Comparison of ENCODE assay signal across 8 mouse cellular contexts in genomic region chr1:162477246-162478209, GRCm38 (mm10). TPM values are rescaled to one million over a fixed set of nuclear protein-coding genes. Genes with fewer than 3 reads are reported as not detected.
DNase-seq lines count a peak whose midpoint lies in the region; ATAC-seq and TF ChIP-seq lines count a peak whose summit lies in the region.

TSS of gene Dnm3 (minus strand) at chr1:162478034.

- H3K27ac ChIP-seq in ES-E14 (ENCODE audit: insufficient read depth, low read depth, low read length, poor library complexity, severe bottlenecking) = no peak within 1 kb of the TSS
- H3K27ac ChIP-seq in cerebellum, adult 2 months (ENCODE audit: insufficient read depth, low read length) = peak within 1 kb of the TSS; percentile 53
- peak within 1 kb of the TSS; percentile 72 for H3K27ac ChIP-seq in forebrain, postnatal 0 days (ENCODE audit: low read depth, low read length)
- peak within 1 kb of the TSS; percentile 23; the same call in 1 of the 2 replicates for H3K27ac ChIP-seq in olfactory bulb, adult 2 months (ENCODE audit: insufficient read depth, low read depth, low read length)

- intact Hi-C loops in heart, postnatal 36 days (cut with DNase I) = loop anchor here (5.0 to 10.0 kb wide), 2 partner anchors 85 to 123 kb away; no protein-coding TSS in a partner anchor

- TF ChIP-seq CTCF in cerebellum, adult 2 months (IDR thresholded peaks at IDR 0.05; ENCODE audit: borderline replicate concordance, insufficient read depth, low read depth, low read length) = peak; percentile 62; the same call in 1 of the 2 replicates
- TF ChIP-seq CTCF in forebrain, postnatal 0 days (IDR thresholded peaks at IDR 0.05; ENCODE audit: low read depth) = peak; percentile 55
- TF ChIP-seq CTCF in olfactory bulb, adult 2 months (IDR thresholded peaks at IDR 0.05; ENCODE audit: insufficient read depth, low read depth, low read length) = no peak

- H3K4me1 ChIP-seq in ES-E14 (ENCODE audit: control insufficient read depth in 2 of 2, insufficient read depth in 2 of 2, low read length in 2 of 2, poor library complexity in 1 of 2) = no peaks in the 10 kb centered on the region
- no peaks in the 10 kb centered on the region for H3K4me1 ChIP-seq in cerebellum, adult 2 months (ENCODE audit: control insufficient read depth, insufficient read depth, low read length)
- H3K4me1 ChIP-seq in forebrain, postnatal 0 days (ENCODE audit: insufficient read depth) = peaks cover 10% of the 10 kb centered on the region
- H3K4me1 ChIP-seq in olfactory bulb, adult 2 months (ENCODE audit: control insufficient read depth, insufficient read depth, low read length) = peaks cover 5% of the 10 kb centered on the region

- H3K27me3 ChIP-seq in cerebellum, adult 2 months (ENCODE audit: control insufficient read depth, insufficient read depth, low read length) = no peaks in the 10 kb centered on the region; the same call in 1 of the 2 replicates
- no peaks in the 10 kb centered on the region for H3K27me3 ChIP-seq in forebrain, postnatal 0 days (ENCODE audit: insufficient read depth, low read length)

- H3K9ac ChIP-seq in ES-E14 (ENCODE audit: insufficient read depth, low read depth, low read length, poor library complexity, severe bottlenecking) = peak within 1 kb of the TSS; percentile 11; the same call in 1 of the 2 replicates
- H3K9ac ChIP-seq in forebrain, postnatal 0 days = peak within 1 kb of the TSS; percentile 79

- peak within 1 kb of the TSS; percentile 74 to 80 for H3K4me3 ChIP-seq in ES-E14 (ENCODE audit: insufficient read depth in 1 of 2, low read depth in 1 of 2, low read length in 2 of 2, poor library complexity in 1 of 2, severe bottlenecking in 1 of 2)
- peak within 1 kb of the TSS; percentile 69 for H3K4me3 ChIP-seq in cerebellum, adult 2 months (replicated peaks; ENCODE audit: insufficient read depth, low read depth, low read length)
- H3K4me3 ChIP-seq in forebrain, postnatal 0 days (ENCODE audit: low read depth, low read length) = peak within 1 kb of the TSS; percentile 93
- H3K4me3 ChIP-seq in olfactory bulb, adult 2 months (ENCODE audit: insufficient read depth, low read depth, low read length) = peak within 1 kb of the TSS; percentile 75

- no peaks in the 10 kb centered on the region for H3K9me3 ChIP-seq in ES-E14 (ENCODE audit: control insufficient read depth, insufficient read depth, low read depth, low read length)
- no peaks in the 10 kb centered on the region for H3K9me3 ChIP-seq in forebrain, postnatal 0 days (ENCODE audit: low read length)

- TF ChIP-seq POLR2A in cerebellum, adult 2 months (IDR thresholded peaks at IDR 0.05; ENCODE audit: borderline replicate concordance, insufficient read depth, low read length) = peak; percentile 99
- peak; percentile 85 for TF ChIP-seq POLR2A in olfactory bulb, adult 2 months (IDR thresholded peaks at IDR 0.05; ENCODE audit: insufficient read depth, low read depth, low read length)

- peak; percentile 97 for ATAC-seq in forebrain, postnatal 0 days

- no peaks in the 10 kb centered on the region for H3K36me3 ChIP-seq in ES-E14 (ENCODE audit: control insufficient read depth, insufficient read depth, low read length, poor library complexity, severe bottlenecking)
- H3K36me3 ChIP-seq in forebrain, postnatal 0 days (ENCODE audit: insufficient read depth) = no peaks in the 10 kb centered on the region

- peak; percentile 90 for DNase-seq in ES-E14 (ENCODE audit: low read depth, low spot score)
- DNase-seq in cerebellum, adult 2 months = peak; percentile 95 to 96
- peak; percentile 94 for DNase-seq in forebrain, postnatal 0 days
- DNase-seq in heart, postnatal 36 days = peak; percentile 85 to 86
- DNase-seq in layer of hippocampus, adult 18-20 months (ENCODE audit: low spot score in 2 of 2) = peak; percentile 86 to 94
- DNase-seq in lung, adult 18-20 months = peak; percentile 91 to 92
- DNase-seq in thymus, postnatal 0 days (ENCODE audit: low spot score) = peak; percentile 28

- peak within 1 kb of the TSS; percentile 64 for H3K4me2 ChIP-seq in forebrain, postnatal 0 days (ENCODE audit: low read depth)

- in situ Hi-C loops in ES-E14 (cut with MboI; ENCODE audit: low sequenced_read_pairs in 2 of 2, unreplicated experiment in 2 of 2) = no loop called here

- WGBS in cerebellum, adult 2 months = under 1% methylated on average over 56 of the region's 56 CpGs
- under 1% methylated on average over 56 of the region's 56 CpGs for WGBS in forebrain, postnatal 0 days
- WGBS in olfactory bulb, adult 2 months = under 1% methylated on average over 56 of the region's 56 CpGs

TF ChIP-seq in ES-E14, 5 proteins besides CTCF, POLR2A, EP300 and RAD21:
- TF ChIP-seq ZNF384 (IDR thresholded peaks at IDR 0.05; ENCODE audit: low read depth, low read length) (no peak), ZC3H11A (IDR thresholded peaks at IDR 0.05; ENCODE audit: borderline replicate concordance, low read depth, low read length) (no peak), HCFC1 (IDR thresholded peaks at IDR 0.05; ENCODE audit: borderline replicate concordance, insufficient read depth, low read length) (0 out of 2 replicates have a peak, but pooled peaks have one; percentile 28)

RNA-seq across cellular contexts. Expression of gene Dnm3, which starts in this region (rescaled TPM):
- 0.05 and 0.49 TPM in 2 replicates for total RNA-seq in ES-E14 (2012; rRNA removed)
- polyA plus RNA-seq in cerebellum, adult 2 months (2012; rRNA removed) = 93.6 and 94.3 TPM in 2 replicates
- total RNA-seq in forebrain, postnatal 0 days (2014; rRNA removed) = 60.4 and 74.4 TPM in 2 replicates
- polyA plus RNA-seq in forebrain, postnatal 0 days (2015; fragmentation: Nextera tagmentation; extraction: Ambion mirVana) = 27.5 and 45.3 TPM in 2 replicates
- total RNA-seq in heart, postnatal 36 days (2021) = 1 to 10 TPM; 5.2 to 10.0 TPM
- total RNA-seq in layer of hippocampus, adult 18-20 months (2021) = 10 to 100 TPM; 80.5 to 80.9 TPM
- not detected in 2 replicates for polyA plus RNA-seq in olfactory bulb, adult 2 months (2012; ENCODE audit: insufficient read depth, insufficient read length, low replicate concordance, missing spikeins)
- polyA plus RNA-seq in thymus, postnatal 0 days (2015; fragmentation: Nextera tagmentation; extraction: Ambion mirVana) = 2.1 and 2.2 TPM in 2 replicates

Comparison
In these comparisons a context has a peak if more than half of its experiments do, and no peak if none do; other contexts are left out.
1. Peak in DNase-seq, H3K4me3 ChIP-seq and H3K9ac ChIP-seq in ES-E14; RNA of the gene not detected or under 1 TPM.
2. DNase-seq: peak in every context shown above with its lines; median percentile 96 in cerebellum, adult 2 months; 94 in forebrain, postnatal 0 days; 92 in lung, adult 18-20 months; 90 in ES-E14; 90 in layer of hippocampus, adult 18-20 months; 86 in heart, postnatal 36 days; 28 in thymus, postnatal 0 days.